Mouse (Mus musculus) frontal cortex, adult (tissue): ENCODE results near the gene Olfr399.

Source experiments
- ATAC-seq: cut with Nextera tagmentation; 2 replicates; pipeline ENCODE4 v1.9.2; 2017; ENCODE audit warnings: mild to moderate bottlenecking, moderate library complexity, mixed read lengths; ENCODE audit not compliant: low TSS enrichment

Gene Olfr399

DNA sequence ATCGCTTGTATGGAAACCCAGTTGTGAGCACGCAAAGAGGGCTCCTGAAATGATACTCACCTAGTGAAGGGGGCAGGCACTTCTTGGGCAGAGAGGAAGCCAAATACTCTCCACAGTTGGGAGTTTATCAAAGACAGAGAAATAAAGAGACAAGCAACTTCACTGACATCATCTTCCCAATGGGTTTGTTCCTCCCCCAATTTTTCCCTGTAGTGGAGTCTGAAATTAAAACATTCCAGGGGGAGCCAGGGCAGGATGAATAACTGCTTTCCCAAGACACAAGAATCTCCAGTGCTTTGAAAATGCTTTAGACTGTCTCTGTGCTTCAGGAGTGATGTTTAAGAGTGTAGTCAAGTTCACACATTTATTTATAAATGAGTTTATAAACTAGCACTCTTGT is at the start of gene Olfr399, which contains the start of gene Olfr139:
Olfr399 (minus strand) TSS at position 165 of the 400 bp plus-strand sequence.
Olfr139 (minus strand) TSS at position 101 of the 400 bp plus-strand sequence.
- no peak for ATAC-seq

GRCm38 (mm10) chr11:74105066-74105465 is 48.7 kb upstream of the Olfr399 start:
- no peak for ATAC-seq

DNA sequence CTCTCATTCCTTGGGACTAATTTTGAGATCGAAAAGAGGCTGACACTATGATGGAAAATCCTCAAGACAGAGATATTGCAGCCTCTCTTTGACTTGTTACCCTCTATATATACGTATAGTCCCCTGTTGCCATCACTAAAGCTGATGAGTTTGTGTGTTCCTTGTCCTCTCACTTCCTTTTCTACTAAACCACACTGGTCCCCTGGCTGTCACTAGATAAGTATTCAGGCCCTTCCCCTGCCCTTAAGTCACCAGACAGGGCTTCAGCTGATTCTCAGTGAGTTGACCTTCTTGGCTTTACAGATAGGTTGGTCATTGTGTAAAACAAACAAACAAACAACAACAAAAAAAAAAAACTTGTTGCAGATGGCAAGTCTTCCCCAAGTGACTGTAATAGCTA is 45.1 kb upstream of the Olfr399 start:
- ATAC-seq, result no peak

DNA sequence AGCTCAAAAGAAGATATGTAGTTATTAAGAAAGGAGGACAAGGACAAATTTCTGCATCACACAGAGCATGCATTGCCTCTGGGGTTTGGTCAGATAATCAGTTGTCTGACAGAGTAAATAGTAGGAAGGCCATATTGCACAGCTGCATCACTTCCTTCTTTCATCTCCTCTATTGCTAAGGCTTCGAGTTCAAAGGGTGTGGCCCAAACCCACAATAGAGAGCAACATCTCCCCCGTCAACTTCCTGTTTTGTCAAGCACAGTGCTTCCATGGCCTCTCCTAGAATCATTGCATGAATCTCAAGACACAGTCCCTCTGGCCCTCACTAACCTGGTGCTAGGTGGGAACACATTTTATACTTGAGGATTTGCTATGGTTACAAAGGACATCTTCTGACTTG is 44.3 kb upstream of the Olfr399 start:
- no peak for ATAC-seq

DNA sequence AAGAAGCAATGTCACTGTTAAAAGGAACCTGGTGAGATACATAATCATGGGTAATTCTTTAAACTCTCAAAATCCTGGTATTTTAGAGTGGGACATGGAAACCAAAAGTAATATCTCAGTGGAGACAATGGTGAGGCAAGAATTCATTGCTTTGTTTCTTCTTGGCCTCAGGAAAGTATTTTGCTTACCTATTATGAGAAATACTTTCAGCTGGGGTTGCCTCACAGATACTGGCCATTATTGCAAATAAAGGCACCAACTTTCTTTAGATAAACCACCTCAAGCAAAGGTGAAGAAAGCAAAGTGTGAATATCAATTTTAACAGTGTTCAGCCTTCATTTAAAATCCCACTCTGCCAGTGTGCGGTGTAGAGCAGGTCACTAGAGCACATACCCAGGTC is 13.2 kb upstream of the Olfr399 start, which contains the start of gene Zfp616:
Zfp616 (plus strand) TSS at position 301 of the 400 bp plus-strand sequence.
- no peak for ATAC-seq

GRCm38 (mm10) chr11:74051347-74051746 is 5.1 kb downstream of the Olfr399 start:
- no peak for ATAC-seq
